Mouse (Mus musculus): ENCODE data around the gene Rasal1. TPM values are rescaled to one million over a fixed set of nuclear protein-coding genes. Genes with fewer than 3 reads are reported as not detected.

Gene Rasal1
- polyA plus RNA-seq, 1 experiment, result 0.79 TPM

- DNase-seq (ENCODE audit: low read depth, low spot score), result no peak
- WGBS, result 70% methylated on average over 18 of the region's 18 CpGs
These were observed 28.1 kb upstream of the Rasal1 start for GRCm38 (mm10) chr5:120620375-120621077.

- no peak for DNase-seq (ENCODE audit: low read depth, low spot score)
- 85% methylated on average over 23 of the region's 23 CpGs for whole genome bisulfite sequencing
These were observed 27.4 kb upstream of the Rasal1 start for GRCm38 (mm10) chr5:120621078-120621765.

- 77% methylated on average over 10 of the region's 10 CpGs for WGBS
- no peak for DNase-seq (ENCODE audit: low read depth, low spot score)
These were observed 26.8 kb upstream of the Rasal1 start for GRCm38 (mm10) chr5:120621846-120622197.

GRCm38 (mm10) chr5:120622198-120622851 is 26.3 kb upstream of the Rasal1 start:
- no peak for DNase-seq (ENCODE audit: low read depth, low spot score)
- WGBS, result 37% methylated on average over 5 of the region's 5 CpGs

GRCm38 (mm10) chr5:120624427-120624826 is 24.2 kb upstream of the Rasal1 start:
- WGBS, result 93% methylated on average over 10 of the region's 10 CpGs
- DNase-seq (ENCODE audit: low read depth, low spot score), result no peak

- no peak for DNase-seq (ENCODE audit: low read depth, low spot score)
These were observed 22.2 kb upstream of the Rasal1 start for GRCm38 (mm10) chr5:120626399-120626798.

GRCm38 (mm10) chr5:120627515-120628300 is 20.9 kb upstream of the Rasal1 start:
- DNase-seq (ENCODE audit: low read depth, low spot score), result no peak
- 89% methylated on average over 15 of the region's 15 CpGs for WGBS

More at GRCm38 (mm10) chr5:120626399-120626798, 22.2 kb upstream of the Rasal1 start:
- 64% methylated on average over 19 of the region's 19 CpGs for WGBS

- WGBS, result 30% methylated on average over 7 of the region's 7 CpGs
- DNase-seq (ENCODE audit: low read depth, low spot score), result no peak
These were observed 20.0 kb upstream of the Rasal1 start for GRCm38 (mm10) chr5:120628624-120629023.

- no peak for DNase-seq (ENCODE audit: low read depth, low spot score)
- WGBS, result 15% methylated on average over 29 of the region's 29 CpGs
These were observed 17.5 kb upstream of the Rasal1 start for GRCm38 (mm10) chr5:120631128-120631527.

- 91% methylated on average over 5 of the region's 5 CpGs for WGBS
- no peak for DNase-seq (ENCODE audit: low read depth, low spot score)
These were observed 16.7 kb upstream of the Rasal1 start for GRCm38 (mm10) chr5:120631892-120632291.

GRCm38 (mm10) chr5:120634131-120634530 is 14.5 kb upstream of the Rasal1 start, which contains the start of gene Cfap73:
TSS of gene Cfap73 (minus strand) at chr5:120634235.
- WGBS, result 33% methylated on average over 9 of the region's 9 CpGs
- no peak for DNase-seq (ENCODE audit: low read depth, low spot score)

- no peak for DNase-seq (ENCODE audit: low read depth, low spot score)
- 44% methylated on average over 5 of the region's 5 CpGs for WGBS
These were observed 13.8 kb upstream of the Rasal1 start for GRCm38 (mm10) chr5:120634860-120635259.

- DNase-seq (ENCODE audit: low read depth, low spot score), result no peak
- 75% methylated on average over 5 of the region's 5 CpGs for WGBS
These were observed 13.0 kb upstream of the Rasal1 start for GRCm38 (mm10) chr5:120635633-120636032.

GRCm38 (mm10) chr5:120640094-120640493 is 8.5 kb upstream of the Rasal1 start:
- WGBS, result 92% methylated on average over 7 of the region's 7 CpGs
- no peak for DNase-seq (ENCODE audit: low read depth, low spot score)

- DNase-seq (ENCODE audit: low read depth, low spot score), result no peak
- 25% methylated on average over 14 of the region's 14 CpGs for WGBS
These were observed 5.1 kb upstream of the Rasal1 start for GRCm38 (mm10) chr5:120643365-120644085.

- 27% methylated on average over 3 of the region's 3 CpGs for WGBS
- DNase-seq (ENCODE audit: low read depth, low spot score), result no peak
These were observed 4.4 kb upstream of the Rasal1 start for GRCm38 (mm10) chr5:120644227-120644626.

- DNase-seq (ENCODE audit: low read depth, low spot score), result no peak
- WGBS, result 21% methylated on average over 6 of the region's 6 CpGs
These were observed 2.8 kb upstream of the Rasal1 start for GRCm38 (mm10) chr5:120645851-120646250.

GRCm38 (mm10) chr5:120647361-120647760 is 1.3 kb upstream of the Rasal1 start:
- 63% methylated on average over 4 of the region's 4 CpGs for WGBS

GRCm38 (mm10) chr5:120647814-120648491 is 659 bp upstream of the Rasal1 start:
- WGBS, result 13% methylated on average over 12 of the region's 12 CpGs
- no peak for DNase-seq (ENCODE audit: low read depth, low spot score)

More at GRCm38 (mm10) chr5:120647361-120647760, 1.3 kb upstream of the Rasal1 start:
- no peak for DNase-seq (ENCODE audit: low read depth, low spot score)
